ENCODE assay signal across 8 mouse cellular contexts in genomic region chr12:73671540-73671939, GRCm38 (mm10).
DNase-seq lines count a peak whose midpoint lies in the region; TF ChIP-seq lines count a peak whose summit lies in the region.
"Had no signal": no experiment of that assay in that cellular context is flagged by ENCODE, and none has a peak within 500 bp of the region (broad histone marks: within the 10 kb centered on the region; RNA-seq: fewer than 3 reads in every experiment).

No protein-coding gene starts in this region.

- H3K4me3 ChIP-seq in thymus, adult 2 months (ENCODE audit: control insufficient read depth, insufficient read depth, low read length), result no peak overlapping the region

- peak overlapping the region; percentile 31; the same call in 1 of the 2 replicates for H3K27ac ChIP-seq in thymus, adult 2 months (ENCODE audit: control insufficient read depth, insufficient read depth, low read length)

- WGBS in thymus, adult 2 months, result 8% methylated on average over 3 of the region's 3 CpGs

- no peak for TF ChIP-seq POLR2A in thymus, adult 2 months (IDR thresholded peaks at IDR 0.05; ENCODE audit: control insufficient read depth, extremely low read depth, insufficient read depth, low read length, poor library complexity)

- no peaks in the 10 kb centered on the region for H3K27me3 ChIP-seq in thymus, adult 2 months (ENCODE audit: control insufficient read depth, insufficient read depth, low read length)

- no peaks in the 10 kb centered on the region for H3K36me3 ChIP-seq in thymus, adult 2 months (ENCODE audit: control insufficient read depth, insufficient read depth, low read length)

- DNase-seq in thymus, adult 2 months, result no peak
- no peak for DNase-seq in thymus, postnatal 4 days
- peak; percentile 65 to 80 for DNase-seq in heart, adult 9 months (ENCODE audit: low spot score in 2 of 2)
- DNase-seq in lung, postnatal 25 days (ENCODE audit: low spot score), result peak; percentile 74
- no peak for DNase-seq in frontal cortex, postnatal 14 days (ENCODE audit: low spot score in 2 of 2)
- no peak for DNase-seq in urinary bladder, adult 18-20 months (ENCODE audit: low spot score in 2 of 2)
- DNase-seq in right cerebral cortex, postnatal 4 days, result no peak
- DNase-seq: gastrocnemius, postnatal 36 days had no signal

- peaks cover 38% of the 10 kb centered on the region for H3K4me1 ChIP-seq in thymus, adult 2 months (replicated peaks; ENCODE audit: control insufficient read depth, insufficient read depth, low read length)

- no peak for TF ChIP-seq CTCF in thymus, adult 2 months (IDR thresholded peaks at IDR 0.05; ENCODE audit: borderline replicate concordance, control insufficient read depth, extremely low read depth, insufficient read depth, low read length, poor library complexity)

Comparison
In these comparisons a context has a peak if more than half of its experiments do, and no peak if none do; other contexts are left out.
1. DNase-seq: peak in heart, adult 9 months (2 of 2) and lung, postnatal 25 days (single experiment); none in thymus, adult 2 months (single experiment), thymus, postnatal 4 days (single experiment), frontal cortex, postnatal 14 days (0 of 2), urinary bladder, adult 18-20 months (0 of 2) and right cerebral cortex, postnatal 4 days (single experiment).